Mouse (Mus musculus) spleen, adult 2 months (tissue): ENCODE data around the gene Pnkd.

Experiments used
- CTCF ChIP-seq: fragments of 200-500 bp; IDR thresholded peaks from 2 replicates; pipeline ENCODE4 v1.5.1; 2011; ENCODE audit warnings: mild to moderate bottlenecking, inconsistent platforms; ENCODE audit not compliant: insufficient read depth, insufficient read length, insufficient replicate concordance; ENCODE audit errors: extremely low read depth
- POLR2A ChIP-seq: fragments of 200-500 bp; IDR thresholded peaks from 2 replicates; pipeline ENCODE4 v1.6.1; 2011; ENCODE audit warnings: low read depth, low read length, inconsistent platforms

GRCm38 (mm10) chr1:74282896-74283625 lies 1.7 kb upstream of the Pnkd start:
- TF ChIP-seq CTCF (no peak), POLR2A (no peak)
